Comparison of ENCODE assay signal across 12 mouse cellular contexts in the genomic region with DNA sequence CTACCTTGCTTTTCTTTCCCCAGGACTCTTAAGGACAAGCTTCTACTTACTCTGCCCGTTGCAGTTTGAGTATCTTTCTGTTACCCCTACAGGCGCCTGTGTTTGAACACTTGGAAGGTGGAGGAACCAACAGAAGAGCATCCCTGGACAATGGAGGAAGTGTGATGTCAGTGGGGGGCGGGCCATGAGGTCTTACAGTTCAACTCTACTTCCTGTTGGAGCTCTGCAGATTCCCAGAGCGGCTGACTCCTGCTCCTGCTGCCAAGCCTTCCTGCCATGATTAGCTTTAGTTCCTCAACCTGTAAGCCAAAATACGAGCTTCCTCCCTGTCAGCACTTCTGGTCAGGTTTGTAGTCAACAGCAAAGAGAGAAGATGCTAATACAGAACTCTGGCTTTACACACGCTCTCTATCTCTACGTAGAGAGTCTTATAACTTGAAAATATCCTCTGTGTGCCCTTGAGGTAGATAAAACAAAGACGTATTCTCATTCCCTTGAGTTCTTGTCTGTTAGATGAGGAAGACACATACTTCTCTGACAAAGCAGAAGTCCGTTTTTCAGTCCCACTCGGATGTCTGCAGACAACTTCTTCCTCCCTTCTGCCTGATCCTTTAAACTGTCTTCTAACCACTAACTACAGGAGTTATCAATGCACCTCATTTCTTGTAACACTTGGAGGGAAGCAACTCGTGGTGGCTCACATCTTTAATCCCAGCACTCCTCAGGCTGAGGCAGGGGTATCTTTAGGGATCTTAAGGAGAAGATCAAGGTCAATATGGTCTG. TPM values are rescaled to one million over a fixed set of nuclear protein-coding genes. Genes with fewer than 3 reads are reported as not detected.
DNase-seq lines count a peak whose midpoint lies in the region; ATAC-seq and TF ChIP-seq lines count a peak whose summit lies in the region.
"Had no signal": no experiment of that assay in that cellular context is flagged by ENCODE, and none has a peak within 500 bp of the region (broad histone marks: within the 10 kb centered on the region; RNA-seq: fewer than 3 reads in every experiment).

No protein-coding gene starts in this region.

- ATAC-seq in embryonic facial prominence, embryonic 13.5 days (ENCODE audit: insufficient number of reproducible peaks, insufficient read depth, low FRiP score, low TSS enrichment, low read depth), result no peak
- no peak for ATAC-seq in limb, embryonic 14.5 days (ENCODE audit: low FRiP score, low read depth)
- peak; percentile 81 to 89 for ATAC-seq in hematopoietic stem cell, adult 5-6 weeks (replicated peaks in 1 of 2; ENCODE audit: insufficient read depth in 1 of 2, low FRiP score in 2 of 2, low TSS enrichment in 1 of 2, low read depth in 1 of 2, poor library complexity in 2 of 2, severe bottlenecking in 2 of 2)
- peak; percentile 61; the same call in 1 of the 2 replicates for ATAC-seq in monocyte, adult 5-6 weeks (replicated peaks; ENCODE audit: insufficient number of reproducible peaks, low FRiP score, low TSS enrichment, poor library complexity, severe bottlenecking)
- ATAC-seq in inflammation-experienced regulatory T-cells, adult 6 months, result no peak

- H3K4me1 ChIP-seq in embryonic facial prominence, embryonic 13.5 days, result peaks cover 25% of the 10 kb centered on the region
- peaks cover 14% of the 10 kb centered on the region for H3K4me1 ChIP-seq in embryonic facial prominence, embryonic 10.5 days
- peaks cover 6% of the 10 kb centered on the region; the same call in 1 of the 2 replicates for H3K4me1 ChIP-seq in limb, embryonic 14.5 days (ENCODE audit: control insufficient read depth, insufficient read depth, low read length)
- peaks cover 7% of the 10 kb centered on the region; the same call in 1 of the 2 replicates for H3K4me1 ChIP-seq in limb, embryonic 10.5 days
- H3K4me1 ChIP-seq: forebrain, embryonic 10.5 days had no signal

- no peak for TF ChIP-seq POLR2A in limb, embryonic 14.5 days (IDR thresholded peaks at IDR 0.05; ENCODE audit: borderline replicate concordance, extremely low read depth, insufficient read depth, insufficient read length)

- no peak for TF ChIP-seq CTCF in layer of hippocampus, adult 2 months (conservative IDR thresholded peaks at IDR 0.05)

- peak overlapping the region; percentile 55 for H3K27ac ChIP-seq in embryonic facial prominence, embryonic 13.5 days
- no peak overlapping the region for H3K27ac ChIP-seq in embryonic facial prominence, embryonic 10.5 days (replicated peaks)
- H3K27ac ChIP-seq in limb, embryonic 14.5 days (replicated peaks; ENCODE audit: low read depth, low read length), result no peak overlapping the region
- H3K27ac ChIP-seq in limb, embryonic 10.5 days, result no peak overlapping the region
- H3K27ac ChIP-seq in layer of hippocampus, adult 2 months, result no peak overlapping the region
- H3K27ac ChIP-seq: forebrain, embryonic 10.5 days; heart, embryonic 13.5 days; limb, embryonic 12.5 days had no signal

- no peak overlapping the region for H3K4me3 ChIP-seq in embryonic facial prominence, embryonic 13.5 days
- H3K4me3 ChIP-seq in embryonic facial prominence, embryonic 10.5 days, result no peak overlapping the region
- no peak overlapping the region for H3K4me3 ChIP-seq in limb, embryonic 14.5 days (replicated peaks; ENCODE audit: low read length)
- H3K4me3 ChIP-seq in limb, embryonic 10.5 days, result no peak overlapping the region
- H3K4me3 ChIP-seq in layer of hippocampus, adult 2 months, result no peak overlapping the region
- H3K4me3 ChIP-seq: forebrain, embryonic 10.5 days; heart, embryonic 13.5 days; limb, embryonic 12.5 days had no signal

- no peak overlapping the region for H3K9ac ChIP-seq in embryonic facial prominence, embryonic 13.5 days
- H3K9ac ChIP-seq in limb, embryonic 14.5 days (ENCODE audit: low read depth, low read length, severe bottlenecking), result no peak overlapping the region
- H3K9ac ChIP-seq: heart, embryonic 13.5 days; limb, embryonic 12.5 days had no signal

- no peak for DNase-seq in embryonic facial prominence, embryonic 10.5 days (ENCODE audit: low spot score)
- peak; percentile 47 for DNase-seq in limb, embryonic 14.5 days (ENCODE audit: low spot score)
- DNase-seq in limb, embryonic 10.5 days (ENCODE audit: low spot score), result no peak
- DNase-seq in layer of hippocampus, adult 2 months (ENCODE audit: low spot score in 2 of 2), result no peak
- DNase-seq: midbrain, embryonic 14.5 days had no signal

- no peak overlapping the region for H3K4me2 ChIP-seq in embryonic facial prominence, embryonic 13.5 days
- no peak overlapping the region for H3K4me2 ChIP-seq in limb, embryonic 14.5 days (replicated peaks; ENCODE audit: low read depth, low read length, severe bottlenecking)
- H3K4me2 ChIP-seq: heart, embryonic 13.5 days; limb, embryonic 12.5 days had no signal

- H3K36me3 ChIP-seq in embryonic facial prominence, embryonic 13.5 days, result 0 out of 2 replicates have a peak, but pooled peaks cover 5% of the 10 kb centered on the region
- no peaks in the 10 kb centered on the region for H3K36me3 ChIP-seq in embryonic facial prominence, embryonic 10.5 days (replicated peaks)
- H3K36me3 ChIP-seq in limb, embryonic 14.5 days (ENCODE audit: control insufficient read depth, insufficient read depth, low read length), result no peaks in the 10 kb centered on the region
- no peaks in the 10 kb centered on the region for H3K36me3 ChIP-seq in limb, embryonic 10.5 days
- H3K36me3 ChIP-seq: forebrain, embryonic 10.5 days; heart, embryonic 13.5 days; limb, embryonic 12.5 days had no signal

- no peaks in the 10 kb centered on the region for H3K27me3 ChIP-seq in embryonic facial prominence, embryonic 13.5 days
- H3K27me3 ChIP-seq in embryonic facial prominence, embryonic 10.5 days (replicated peaks; ENCODE audit: low read depth, poor library complexity, severe bottlenecking), result no peaks in the 10 kb centered on the region; the same call in 1 of the 2 replicates
- H3K27me3 ChIP-seq in limb, embryonic 14.5 days (ENCODE audit: control insufficient read depth, insufficient read depth, low read length), result no peaks in the 10 kb centered on the region
- no peaks in the 10 kb centered on the region for H3K27me3 ChIP-seq in limb, embryonic 10.5 days (ENCODE audit: low read depth, poor library complexity, severe bottlenecking)
- H3K27me3 ChIP-seq: limb, embryonic 12.5 days had no signal

- 67% methylated on average over 11 of the region's 11 CpGs for WGBS in embryonic facial prominence, embryonic 13.5 days
- WGBS in embryonic facial prominence, embryonic 10.5 days, result 75% methylated on average over 11 of the region's 11 CpGs
- WGBS in limb, embryonic 14.5 days, result 74% methylated on average over 11 of the region's 11 CpGs
- 83% methylated on average over 11 of the region's 11 CpGs for WGBS in limb, embryonic 10.5 days

- no peaks in the 10 kb centered on the region for H3K9me3 ChIP-seq in embryonic facial prominence, embryonic 13.5 days
- no peaks in the 10 kb centered on the region for H3K9me3 ChIP-seq in embryonic facial prominence, embryonic 10.5 days
- H3K9me3 ChIP-seq in limb, embryonic 14.5 days (ENCODE audit: control insufficient read depth, low read length), result no peaks in the 10 kb centered on the region
- no peaks in the 10 kb centered on the region for H3K9me3 ChIP-seq in limb, embryonic 10.5 days (replicated peaks)
- H3K9me3 ChIP-seq: forebrain, embryonic 10.5 days; heart, embryonic 13.5 days; limb, embryonic 12.5 days had no signal

RNA-seq across cellular contexts. Expression of gene Rerg, which starts 13.7 kb away (rescaled TPM):
- polyA plus RNA-seq in embryonic facial prominence, embryonic 13.5 days (2015; fragmentation: Nextera tagmentation; extraction: Ambion mirVana), result 19.4 and 37.6 TPM in 2 replicates
- 3.3 and 3.6 TPM in 2 replicates for polyA plus RNA-seq in embryonic facial prominence, embryonic 10.5 days (2016; fragmentation: Nextera tagmentation; extraction: Ambion mirVana)
- polyA plus RNA-seq in limb, embryonic 14.5 days (2012; rRNA removed), result 22.1 and 22.7 TPM in 2 replicates
- polyA plus RNA-seq in limb, embryonic 14.5 days (2014; fragmentation: Nextera tagmentation; extraction: Ambion mirVana), result 33.6 and 36.5 TPM in 2 replicates
- 1.2 and 1.3 TPM in 2 replicates for polyA plus RNA-seq in limb, embryonic 10.5 days (2016; fragmentation: Nextera tagmentation; extraction: Ambion mirVana)
- not detected in 2 replicates for total RNA-seq in hematopoietic stem cell, adult 5-6 weeks (2017)
- not detected in 3 replicates for total RNA-seq in monocyte, adult 5-6 weeks (2017)
- 10 to 100 TPM; 36.9 to 41.8 TPM for total RNA-seq in layer of hippocampus, adult 2 months (2021)
- not detected for polyA plus RNA-seq in inflammation-experienced regulatory T-cells, adult 6 months (2017; shearing (Covaris generic))

Comparison
In these comparisons a context has a peak if more than half of its experiments do, and no peak if none do; other contexts are left out.
1. ATAC-seq: peak in hematopoietic stem cell, adult 5-6 weeks (2 of 2) and monocyte, adult 5-6 weeks (single experiment); none in embryonic facial prominence, embryonic 13.5 days (single experiment), limb, embryonic 14.5 days (single experiment) and inflammation-experienced regulatory T-cells, adult 6 months (single experiment).